8 mouse cellular contexts compared by ENCODE assay signal in the genomic region with DNA sequence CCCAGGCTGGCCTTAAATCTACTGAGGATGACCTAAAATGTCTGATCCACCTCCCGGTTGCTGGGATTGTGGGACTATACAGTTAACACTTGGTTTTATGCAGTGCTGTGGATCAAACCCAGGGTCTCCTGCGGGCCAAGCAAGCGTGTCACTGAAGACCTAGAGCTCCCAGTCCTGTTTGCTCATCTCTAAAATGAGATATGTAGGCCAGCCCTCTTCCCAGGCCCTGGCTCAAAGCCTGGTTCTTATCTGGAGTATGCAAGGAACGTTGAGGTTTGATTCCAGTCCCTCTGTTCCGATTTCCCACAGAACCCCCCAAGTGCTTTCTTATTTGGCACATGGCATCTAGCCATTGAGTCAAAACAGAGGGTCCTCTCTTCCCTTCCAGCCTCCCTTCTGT.
DNase-seq lines count a peak whose midpoint lies in the region; ATAC-seq lines count a peak whose summit lies in the region.

No protein-coding gene starts in this region.

- peak; percentile 25 for DNase-seq in cerebellum, adult 9-11 months
- DNase-seq in Muller cell, postnatal 12 days (ENCODE audit: inconsistent ontology term) = peak; percentile 31
- peak; percentile 45 to 53 for DNase-seq in lung, adult 18-20 months
- no peak for DNase-seq in urinary bladder, postnatal 25 days (ENCODE audit: low spot score)
- no peak for DNase-seq in adrenal gland, postnatal 4 days (ENCODE audit: low spot score in 2 of 2)

- no peak overlapping the region for H3K4me3 ChIP-seq in heart, embryonic 13.5 days

- H3K9ac ChIP-seq in heart, embryonic 13.5 days = no peak overlapping the region

- H3K27ac ChIP-seq in heart, embryonic 13.5 days (replicated peaks) = peak overlapping the region; percentile 97

- H3K9me3 ChIP-seq in heart, embryonic 13.5 days = no peaks in the 10 kb centered on the region

- peak overlapping the region; percentile 71 for H3K4me2 ChIP-seq in heart, embryonic 13.5 days

- ATAC-seq in cerebellum, adult (ENCODE audit: insufficient number of reproducible peaks, low FRiP score, low TSS enrichment) = no peak
- ATAC-seq in heart, embryonic 13.5 days (ENCODE audit: extremely low read depth, insufficient number of reproducible peaks, low FRiP score, low TSS enrichment) = no peak
- ATAC-seq in activated CD4-positive, CD25-positive, alpha-beta regulatory T cell, adult 4 months = no peak

- 20% methylated on average over 5 of the region's 5 CpGs for WGBS in heart, embryonic 13.5 days

- H3K27me3 ChIP-seq in heart, embryonic 13.5 days (replicated peaks) = no peaks in the 10 kb centered on the region

- no peaks in the 10 kb centered on the region for H3K36me3 ChIP-seq in heart, embryonic 13.5 days

- H3K4me1 ChIP-seq in heart, embryonic 13.5 days = peaks cover 57% of the 10 kb centered on the region

Comparison
In these comparisons a context has a peak if more than half of its experiments do, and no peak if none do; other contexts are left out.
1. DNase-seq: peak in cerebellum, adult 9-11 months (single experiment), Muller cell, postnatal 12 days (single experiment) and lung, adult 18-20 months (2 of 2); none in urinary bladder, postnatal 25 days (single experiment) and adrenal gland, postnatal 4 days (0 of 2).